Mouse (Mus musculus): ENCODE data around the gene Gabpb2.

Gabpb2 gene

GRCm38 (mm10) chr3:95195772-95196171 lies 21.9 kb downstream of the Gabpb2 start:
- DNase-seq (ENCODE audit: low read depth, low spot score) = no peak

DNA sequence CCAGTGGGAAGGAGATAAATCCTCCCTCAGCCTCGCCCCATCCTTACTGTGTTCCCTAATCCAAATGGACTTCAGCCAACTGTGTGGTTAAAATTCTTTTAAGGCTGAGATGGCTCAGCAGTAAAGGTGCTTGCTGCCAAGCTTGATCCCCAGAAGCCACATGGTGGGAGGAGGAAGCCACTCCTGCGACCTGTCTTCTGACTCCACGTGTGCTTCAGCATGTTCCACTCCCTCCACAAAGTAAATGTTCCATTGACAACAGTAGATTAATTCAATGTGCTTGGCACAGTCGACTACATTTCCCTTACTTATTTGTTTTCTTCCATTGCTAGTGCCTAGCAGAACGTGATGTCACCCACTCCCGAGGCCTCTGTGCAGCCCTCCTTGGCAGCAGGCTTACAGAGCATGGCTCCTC lies 23.0 kb downstream of the Gabpb2 start:
- DNase-seq (ENCODE audit: low read depth, low spot score) = no peak

GRCm38 (mm10) chr3:95186888-95187287 lies 30.8 kb downstream of the Gabpb2 start:
- DNase-seq (ENCODE audit: low read depth, low spot score) = no peak

GRCm38 (mm10) chr3:95186100-95186499 lies 31.6 kb downstream of the Gabpb2 start:
- no peak for DNase-seq (ENCODE audit: low read depth, low spot score)

DNA sequence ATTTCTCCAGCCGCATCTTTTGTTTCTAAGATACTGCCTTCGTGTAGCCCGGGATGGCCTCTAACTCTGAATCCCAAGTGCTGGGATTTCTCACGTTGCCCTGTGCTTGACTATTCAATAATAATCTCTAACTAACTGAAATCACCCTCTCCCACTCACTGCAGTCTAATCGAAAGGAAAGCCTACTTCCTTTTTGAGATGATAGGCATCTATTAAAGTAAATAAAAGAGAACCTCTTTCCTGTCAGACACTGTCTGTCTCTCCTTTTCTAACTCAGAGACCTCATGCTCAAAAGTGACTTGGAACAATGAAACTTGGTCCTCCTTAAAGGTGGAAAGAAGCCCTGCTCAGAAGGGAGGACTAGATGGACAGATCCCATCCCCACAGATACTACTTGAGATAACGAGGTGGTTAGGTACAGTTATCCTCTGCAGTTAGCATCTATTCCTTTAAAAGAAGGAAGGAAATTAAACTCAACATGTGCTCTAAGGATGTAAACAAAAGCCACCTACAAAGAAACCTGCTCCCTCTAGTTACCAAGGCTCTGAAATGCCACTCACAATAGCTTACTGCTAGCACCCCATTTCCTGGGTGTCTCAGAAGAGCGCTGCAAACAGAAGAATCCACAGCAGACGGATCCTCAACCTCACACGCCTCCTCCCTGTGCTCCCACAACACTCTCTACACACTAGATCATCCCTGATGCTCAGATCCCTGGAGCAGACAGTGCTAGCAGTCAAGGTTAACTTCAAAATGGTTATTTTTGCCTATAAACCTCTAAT lies 32.7 kb downstream of the Gabpb2 start:
- DNase-seq (ENCODE audit: low read depth, low spot score) = no peak

DNA sequence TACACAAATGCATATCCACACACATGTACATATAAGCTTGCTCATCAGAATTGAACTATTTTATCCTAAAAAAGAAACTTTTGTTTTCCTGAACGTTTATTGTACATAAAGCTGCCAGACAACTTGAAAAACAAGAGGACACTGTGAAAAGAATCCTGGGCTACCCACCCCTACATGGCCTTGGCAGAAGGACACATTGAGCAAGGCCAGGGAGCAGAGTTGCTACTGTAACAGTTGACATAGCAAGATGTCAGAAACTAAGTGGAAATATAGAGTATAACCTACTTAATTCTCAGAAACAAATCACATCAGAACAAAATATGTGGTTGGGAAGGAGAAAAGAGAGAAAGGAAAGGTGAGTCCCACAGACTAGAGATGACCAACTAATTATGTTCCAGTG lies 35.9 kb downstream of the Gabpb2 start:
- no peak for DNase-seq (ENCODE audit: low read depth, low spot score)

DNA sequence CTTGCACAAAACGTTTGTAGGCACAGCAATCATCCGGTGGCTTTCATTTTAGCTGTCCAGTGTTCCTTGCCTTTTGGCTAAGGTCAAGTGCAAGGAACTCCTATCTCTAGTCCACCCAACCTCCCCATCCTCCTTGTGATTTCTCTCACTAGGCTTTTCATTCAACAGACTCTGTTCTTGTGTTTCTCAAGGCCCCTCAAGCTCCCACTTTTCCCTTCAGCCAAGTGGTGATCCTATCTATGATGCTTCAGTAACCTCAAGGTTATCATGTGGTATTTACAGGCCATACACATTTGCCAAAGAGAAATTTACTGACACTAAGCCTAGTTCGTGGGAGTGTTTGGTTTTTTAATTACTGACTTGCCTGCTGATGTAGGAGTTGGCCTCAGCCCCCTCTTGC lies 37.8 kb downstream of the Gabpb2 start:
- no peak for DNase-seq (ENCODE audit: low read depth, low spot score)

DNA sequence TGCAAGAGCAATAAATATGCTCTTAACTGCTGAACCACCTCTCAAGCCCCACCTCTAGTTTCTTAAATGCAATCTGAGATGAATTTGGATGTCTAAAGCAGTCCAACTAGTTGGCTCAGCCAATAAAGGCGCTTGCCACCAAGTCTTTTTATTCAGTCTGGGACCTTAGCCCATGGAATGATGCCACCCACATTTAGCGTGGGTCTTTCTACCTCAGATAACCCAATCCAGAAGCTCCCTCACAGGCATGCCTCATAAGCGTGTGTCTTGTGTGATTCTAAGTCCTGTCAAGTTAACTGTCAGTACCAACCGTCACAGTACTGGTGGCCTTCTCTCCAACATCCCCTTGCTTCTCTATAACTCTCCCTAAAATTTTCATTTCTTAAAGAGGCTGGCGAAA lies 38.8 kb downstream of the Gabpb2 start:
- DNase-seq (ENCODE audit: low read depth, low spot score) = no peak

DNA sequence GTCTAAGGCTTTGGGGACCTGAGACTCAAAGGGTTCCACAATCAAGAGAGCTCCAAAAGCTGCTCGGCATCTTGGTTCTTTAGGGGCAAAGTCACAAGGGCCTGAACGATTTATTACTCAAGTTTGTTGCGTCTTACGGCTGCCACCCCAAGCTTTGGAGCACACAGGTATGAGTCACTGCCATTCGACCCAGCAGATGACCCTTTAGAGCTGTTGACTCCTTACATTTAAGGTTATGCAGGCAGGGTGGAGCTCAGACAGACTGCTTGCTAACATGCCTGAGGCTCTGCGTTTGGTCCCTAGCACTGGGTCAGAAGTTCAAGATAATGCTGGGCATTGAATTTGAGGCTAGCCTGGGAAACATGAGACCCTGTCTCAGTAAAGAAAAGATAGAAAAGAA lies 40.1 kb downstream of the Gabpb2 start:
- no peak for DNase-seq (ENCODE audit: low read depth, low spot score)

DNA sequence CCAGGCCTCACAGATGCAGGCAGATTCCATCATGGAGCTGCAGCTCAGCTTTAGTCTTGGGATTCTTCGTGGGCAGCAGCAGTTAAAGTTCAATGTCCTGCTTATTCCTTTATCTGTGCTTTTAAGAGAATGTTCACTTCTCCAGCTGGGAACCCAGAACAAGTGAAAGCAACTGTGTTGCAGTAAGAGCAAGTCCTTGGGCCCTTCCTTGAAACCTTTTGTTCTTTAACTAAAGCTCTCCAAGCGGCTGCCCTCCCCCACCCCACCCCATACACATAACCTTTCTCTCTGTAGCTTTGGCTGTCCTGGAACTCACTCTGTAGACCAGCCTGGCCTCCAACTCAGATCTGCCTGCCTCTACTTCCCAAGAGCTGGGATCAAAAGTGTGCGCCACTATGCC lies 41.2 kb downstream of the Gabpb2 start:
- DNase-seq (ENCODE audit: low read depth, low spot score) = no peak

- DNase-seq (ENCODE audit: low read depth, low spot score) = peak; percentile 50
Observed at GRCm38 (mm10) chr3:95174011-95174592, 43.6 kb downstream of the Gabpb2 start.

GRCm38 (mm10) chr3:95173256-95173949 lies 44.3 kb downstream of the Gabpb2 start:
- DNase-seq (ENCODE audit: low read depth, low spot score) = no peak

GRCm38 (mm10) chr3:95172526-95173255 lies 45.0 kb downstream of the Gabpb2 start:
- no peak for DNase-seq (ENCODE audit: low read depth, low spot score)

GRCm38 (mm10) chr3:95171105-95171504 lies 46.6 kb downstream of the Gabpb2 start:
- no peak for DNase-seq (ENCODE audit: low read depth, low spot score)

GRCm38 (mm10) chr3:95169996-95170395 lies 47.7 kb downstream of the Gabpb2 start:
- DNase-seq (ENCODE audit: low read depth, low spot score) = no peak

GRCm38 (mm10) chr3:95164840-95165239 lies 52.9 kb downstream of the Gabpb2 start:
- no peak for DNase-seq (ENCODE audit: low read depth, low spot score)

DNA sequence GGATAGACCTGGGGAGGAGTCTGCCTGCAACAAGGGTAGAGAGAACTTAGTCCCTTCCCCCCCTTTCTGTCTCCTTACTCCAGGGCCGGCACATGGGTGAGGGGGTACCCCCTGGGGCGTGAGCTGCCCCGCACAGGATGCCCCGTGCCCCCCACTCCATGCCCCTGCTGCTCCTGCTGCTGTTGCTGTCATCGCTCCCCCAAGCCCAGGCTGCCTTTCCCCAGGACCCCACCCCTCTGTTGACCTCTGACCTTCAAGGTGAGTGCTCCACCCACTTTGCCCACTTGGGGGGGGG lies 53.5 kb downstream of the Gabpb2 start:
- no peak for DNase-seq (ENCODE audit: low read depth, low spot score)

DNA sequence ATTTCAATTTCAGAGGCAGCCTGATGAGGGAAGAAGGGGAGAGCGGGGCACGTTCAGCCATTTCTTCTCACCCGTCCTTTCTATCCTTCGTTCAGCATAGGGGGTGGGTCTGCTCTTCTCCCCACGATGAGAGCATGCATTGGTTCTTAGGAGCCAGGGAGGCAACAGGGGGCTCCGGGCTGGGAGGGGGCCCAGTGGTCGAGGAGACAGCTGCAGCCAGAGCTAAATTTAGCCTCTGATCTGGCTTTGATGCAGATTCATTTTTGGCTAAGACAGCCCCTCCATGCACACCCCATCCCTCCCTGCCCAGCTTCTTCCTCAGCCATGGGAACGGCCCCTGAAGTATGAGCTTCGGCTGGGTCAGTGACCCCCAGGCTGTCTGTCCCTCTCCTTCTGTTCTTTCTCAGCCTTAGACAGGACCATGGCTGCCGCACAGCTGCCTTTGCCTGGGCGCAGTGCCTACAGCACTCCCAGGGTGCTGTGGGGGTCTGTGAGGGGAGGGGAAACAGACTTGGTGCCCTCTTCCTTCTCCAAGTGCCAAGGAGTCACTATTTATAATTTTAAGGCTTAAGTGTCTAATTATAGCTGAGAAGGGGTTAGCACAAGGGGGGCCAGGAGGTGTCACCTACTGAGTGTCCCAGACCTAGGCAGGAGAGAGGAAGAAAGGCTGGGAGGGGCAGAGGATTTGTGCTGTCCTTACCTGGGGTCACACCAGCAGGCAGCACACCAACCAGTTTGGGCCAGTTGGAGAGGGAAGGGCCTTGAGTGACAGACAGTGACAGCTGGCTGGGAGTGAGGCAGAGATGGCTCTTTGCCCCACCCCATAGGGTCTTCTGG lies 54.1 kb downstream of the Gabpb2 start:
- DNase-seq (ENCODE audit: low read depth, low spot score) = no peak

DNA sequence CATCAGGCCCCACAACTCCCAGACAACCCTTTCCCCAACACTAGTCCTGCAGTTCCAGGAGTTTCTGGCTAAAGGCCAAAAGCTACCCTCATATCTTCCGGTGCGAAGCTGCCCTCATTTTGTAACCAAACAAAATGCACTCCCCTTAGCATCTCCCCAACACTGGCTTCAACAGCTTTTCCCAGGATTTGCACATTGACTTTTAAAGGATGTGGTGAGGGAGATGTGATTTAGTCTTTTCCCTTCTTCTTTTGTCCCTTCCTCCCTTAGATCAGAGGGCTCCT lies 55.4 kb downstream of the Gabpb2 start:
- DNase-seq (ENCODE audit: low read depth, low spot score) = no peak

- no peak for DNase-seq (ENCODE audit: low read depth, low spot score)
Observed at GRCm38 (mm10) chr3:95161618-95162344, 55.9 kb downstream of the Gabpb2 start.

DNA sequence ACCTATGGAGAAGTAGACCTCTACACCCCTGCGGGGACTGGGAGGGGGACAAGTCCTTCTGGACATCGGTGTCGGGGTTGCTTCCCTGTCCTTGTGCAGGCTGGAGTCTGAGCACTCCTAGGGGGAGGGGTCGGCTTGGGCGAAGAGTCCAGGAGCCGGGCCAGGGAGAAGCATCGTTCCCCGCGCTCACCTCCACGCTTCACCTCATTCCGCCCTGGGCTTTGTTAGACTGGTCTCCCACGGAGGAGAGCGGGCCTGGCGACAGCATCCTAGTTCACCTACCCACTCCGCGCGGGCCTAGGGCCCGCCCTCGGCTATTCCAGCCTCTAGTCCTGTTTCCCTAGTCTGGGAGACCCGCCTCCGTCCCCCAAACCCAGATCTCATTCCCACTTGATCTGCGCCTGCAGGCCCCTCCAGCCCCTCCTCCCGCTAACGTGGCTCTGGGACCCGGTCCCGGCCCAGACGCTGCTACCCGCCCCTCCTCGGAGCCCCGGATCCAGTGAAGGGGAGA lies 56.6 kb downstream of the Gabpb2 start:
- DNase-seq (ENCODE audit: low read depth, low spot score) = no peak

Measured in c-Kit-negative CD71-positive TER-119-positive erythroid progenitor cells, embryonic 14.5 days (primary cell).